Mouse (Mus musculus): Measurements from ENCODE around the gene Prickle1.

GRCm38 (mm10) chr15:93472089-93472488, 123.6 kb downstream of the Prickle1 start:
- TF ChIP-seq CTCF (IDR thresholded peaks at IDR 0.05; ENCODE audit: extremely low read depth, insufficient read length, insufficient replicate concordance, low read depth, low read length) (no peak), POLR2A (IDR thresholded peaks at IDR 0.05; ENCODE audit: low read depth, low read length) (no peak)

Measured in small intestine, adult 2 months (tissue).